Mouse (Mus musculus): ENCODE results near the gene Plekhh2.

Plekhh2 gene

DNA sequence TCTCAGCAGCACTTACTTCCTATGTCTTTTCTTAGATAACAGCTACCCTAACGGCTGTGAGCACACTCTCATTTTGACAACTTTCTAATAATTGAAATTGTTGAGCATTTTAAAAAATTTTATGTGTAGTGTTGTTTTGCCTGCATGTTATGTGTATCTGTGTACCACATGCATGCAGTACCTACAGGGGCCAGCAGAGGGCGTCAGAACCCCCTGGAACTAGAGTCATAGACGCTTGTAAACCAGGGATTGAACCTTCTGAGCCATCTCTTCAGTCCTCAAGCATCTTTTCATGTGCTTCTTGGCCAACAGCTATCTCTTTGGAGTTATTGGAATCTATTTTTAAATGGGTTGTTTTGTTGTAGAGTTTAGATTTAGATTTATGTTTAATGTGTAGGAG, 130.2 kb downstream of the Plekhh2 start:
- DNase-seq (ENCODE audit: low read depth, low spot score): peak; percentile 61

DNA sequence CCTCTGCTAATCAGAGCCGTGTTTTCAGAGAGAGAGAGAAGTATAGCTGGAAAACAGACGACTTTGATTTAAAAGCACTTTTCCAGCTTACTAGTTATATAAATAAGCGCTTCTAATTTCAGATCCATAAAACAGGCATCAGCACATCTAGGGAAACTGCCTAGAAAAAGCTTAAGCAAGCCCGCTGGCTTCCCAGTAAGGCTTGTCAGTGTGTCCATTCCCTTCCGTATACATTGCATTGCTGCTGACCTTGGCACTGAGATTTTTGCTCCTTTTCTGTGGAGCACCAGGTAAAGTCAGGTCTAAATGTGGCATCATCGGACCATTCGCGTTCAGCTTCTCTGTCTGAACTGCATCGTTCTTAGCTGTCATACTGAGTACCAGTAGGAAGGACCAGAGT, 130.6 kb downstream of the Plekhh2 start:
- DNase-seq (ENCODE audit: low read depth, low spot score): no peak

DNA sequence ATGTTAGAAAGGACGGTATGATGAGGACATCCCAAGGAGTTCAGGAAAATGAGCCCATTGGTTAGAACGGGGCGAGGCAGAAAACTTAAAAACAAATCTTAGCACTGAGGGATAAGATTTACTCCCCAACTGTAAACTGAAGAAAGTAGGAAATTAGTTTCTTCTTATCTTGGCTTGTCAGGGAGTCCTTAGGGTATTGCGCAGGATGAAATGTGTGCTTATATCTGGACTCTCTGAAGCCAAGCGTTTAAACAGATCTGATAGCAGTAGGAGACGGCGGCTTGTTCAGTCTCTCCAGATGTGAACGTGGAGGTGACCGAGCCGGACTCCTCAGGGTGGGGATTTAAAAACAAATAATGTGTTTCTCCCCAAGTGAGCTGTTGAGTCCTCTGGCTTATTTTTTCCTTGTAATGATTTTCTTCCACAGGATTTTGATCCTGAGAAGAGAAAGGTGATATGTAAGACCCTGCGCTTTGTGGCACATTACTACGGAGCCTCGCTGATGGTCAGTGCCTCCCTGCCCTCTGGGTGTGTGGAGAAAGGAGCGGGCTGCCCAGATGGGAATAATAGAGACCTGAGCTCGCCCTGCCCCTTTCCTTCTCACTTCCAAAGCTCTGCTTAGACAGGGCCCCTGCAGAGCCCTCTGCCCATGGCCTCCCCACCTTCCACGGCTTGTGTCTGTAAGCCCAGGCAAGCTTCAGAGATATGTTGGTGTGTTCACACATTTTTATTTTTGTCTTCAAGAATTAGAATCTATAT, 132.8 kb downstream of the Plekhh2 start:
- no peak for DNase-seq (ENCODE audit: low read depth, low spot score)

DNA sequence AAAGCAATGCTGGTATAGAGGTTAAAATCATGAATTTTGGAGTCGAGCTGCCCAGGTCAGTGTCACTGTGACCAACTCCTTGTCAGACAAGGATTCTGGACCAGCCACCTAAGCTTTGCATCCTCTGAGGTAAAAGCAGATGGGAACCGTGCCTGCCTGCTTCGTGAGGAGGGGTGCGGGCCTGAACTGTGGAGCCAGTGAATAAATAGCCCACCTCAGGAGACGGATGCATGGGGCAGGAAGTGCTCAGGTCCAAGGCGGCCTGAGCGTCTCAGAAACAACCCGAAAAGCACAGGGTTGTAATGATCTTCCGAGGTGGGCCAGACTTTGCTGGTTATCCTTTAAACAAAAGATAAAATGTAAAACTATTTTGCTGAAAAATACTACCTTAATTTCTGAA, 133.4 kb downstream of the Plekhh2 start:
- DNase-seq (ENCODE audit: low read depth, low spot score): no peak

DNA sequence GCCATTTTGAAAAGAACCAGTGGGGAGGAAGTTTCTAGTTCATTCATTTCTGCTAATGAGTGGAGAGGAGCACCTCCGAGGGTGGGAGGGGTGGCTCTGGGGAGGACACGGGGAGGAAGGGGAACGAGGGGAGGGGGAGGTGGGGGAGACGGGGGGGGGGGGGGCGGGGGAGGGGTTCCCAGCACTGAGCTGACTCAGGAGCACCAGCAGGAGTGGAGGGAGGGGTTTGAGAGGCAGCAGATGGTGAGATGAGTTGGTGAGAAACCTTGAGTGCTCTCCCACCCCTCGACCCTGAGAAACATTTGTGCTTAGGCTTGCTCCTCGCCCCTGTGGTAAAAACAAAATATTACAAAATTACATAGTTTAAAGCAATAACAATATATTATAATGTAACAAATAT, 134.2 kb downstream of the Plekhh2 start:
- DNase-seq (ENCODE audit: low read depth, low spot score): no peak

DNA sequence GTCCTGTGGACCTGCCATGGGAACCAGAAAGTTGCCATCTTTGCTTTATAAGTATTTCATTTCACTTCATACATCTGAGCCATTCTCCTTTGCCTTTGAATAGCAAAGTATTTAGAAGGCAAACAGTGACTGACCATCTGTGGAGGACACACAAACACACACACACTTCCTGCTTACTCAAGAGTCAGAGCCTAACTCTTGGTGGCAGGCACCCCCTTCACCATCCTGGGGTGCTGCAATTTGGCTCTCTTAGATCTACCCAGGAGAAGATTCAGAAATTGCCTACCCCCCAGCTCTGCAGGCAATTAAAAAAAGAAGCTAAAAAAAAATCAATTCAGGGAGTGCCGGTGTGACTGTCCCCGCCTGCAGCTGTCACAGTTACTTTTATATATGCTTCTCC, 134.8 kb downstream of the Plekhh2 start:
- no peak for DNase-seq (ENCODE audit: low read depth, low spot score)

DNA sequence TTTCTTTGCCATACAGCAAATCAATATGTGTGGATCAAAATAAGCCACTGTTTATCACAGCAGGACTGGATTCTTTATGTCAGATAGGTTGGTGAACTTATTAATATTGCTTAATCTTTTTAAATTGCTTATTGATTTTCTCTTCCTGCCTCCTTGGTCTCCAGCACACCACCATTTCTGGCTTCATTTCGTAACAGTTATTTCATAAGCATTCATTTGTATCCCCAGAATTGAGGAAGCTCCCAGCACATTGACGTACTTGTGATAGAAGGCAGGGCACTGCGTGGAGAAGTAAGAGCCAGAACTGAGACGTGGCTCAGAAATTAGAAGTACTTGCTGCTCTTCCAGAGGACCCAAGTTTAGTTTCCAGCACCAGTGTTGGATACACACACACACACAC, 135.9 kb downstream of the Plekhh2 start:
- DNase-seq (ENCODE audit: low read depth, low spot score): no peak

DNA sequence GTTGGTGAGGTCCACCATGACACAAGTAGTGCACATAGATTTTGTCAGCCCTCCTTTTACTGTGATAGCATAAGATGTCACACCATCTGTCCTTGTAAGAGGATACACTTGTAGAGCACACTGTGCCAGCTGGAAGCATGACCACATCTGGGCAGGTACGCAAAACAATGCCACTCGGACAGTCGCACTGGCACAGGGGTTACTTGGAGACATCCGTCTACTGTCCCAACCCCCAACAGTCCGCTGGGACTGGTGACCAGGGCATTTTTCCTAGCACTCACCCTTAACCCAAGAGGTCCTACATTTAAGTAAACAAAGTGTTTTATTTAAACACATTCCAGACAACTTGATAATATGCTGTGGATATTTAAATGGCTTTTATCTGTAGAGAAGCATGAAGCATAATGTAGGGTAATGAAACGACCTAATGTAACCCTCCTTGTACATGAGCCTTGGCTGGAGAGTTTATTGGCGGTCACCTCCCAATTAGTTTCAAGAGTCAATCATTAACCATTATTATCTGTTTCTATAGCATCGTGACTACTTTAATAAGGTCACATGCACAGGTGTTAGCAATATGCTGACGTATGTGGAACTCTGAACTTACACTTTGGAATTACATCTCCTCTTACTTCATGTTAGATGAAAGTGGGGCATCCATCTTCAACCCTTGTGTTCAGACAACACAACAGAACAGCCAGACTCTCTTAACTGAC, 138.8 kb downstream of the Plekhh2 start:
- DNase-seq (ENCODE audit: low read depth, low spot score): no peak

DNA sequence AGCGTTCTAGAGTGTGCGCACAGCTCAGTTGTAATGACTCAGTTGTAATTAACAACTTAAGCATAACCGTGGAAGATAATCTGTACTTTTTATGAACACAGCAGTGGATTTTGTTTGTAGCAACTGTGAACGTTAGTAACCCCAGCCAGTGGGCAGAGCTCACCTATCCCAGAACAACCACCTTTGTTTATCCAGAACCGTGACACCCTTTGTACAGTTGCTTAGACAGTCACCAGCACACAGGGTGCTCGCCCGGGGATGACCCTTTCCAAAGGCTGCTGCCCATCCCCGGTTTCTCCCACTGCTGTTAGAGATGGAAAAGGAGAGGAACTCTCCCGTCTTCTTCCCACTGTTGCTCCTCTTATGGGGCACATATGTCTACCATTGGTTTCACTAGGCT, 141.8 kb downstream of the Plekhh2 start:
- DNase-seq (ENCODE audit: low read depth, low spot score): no peak

DNA sequence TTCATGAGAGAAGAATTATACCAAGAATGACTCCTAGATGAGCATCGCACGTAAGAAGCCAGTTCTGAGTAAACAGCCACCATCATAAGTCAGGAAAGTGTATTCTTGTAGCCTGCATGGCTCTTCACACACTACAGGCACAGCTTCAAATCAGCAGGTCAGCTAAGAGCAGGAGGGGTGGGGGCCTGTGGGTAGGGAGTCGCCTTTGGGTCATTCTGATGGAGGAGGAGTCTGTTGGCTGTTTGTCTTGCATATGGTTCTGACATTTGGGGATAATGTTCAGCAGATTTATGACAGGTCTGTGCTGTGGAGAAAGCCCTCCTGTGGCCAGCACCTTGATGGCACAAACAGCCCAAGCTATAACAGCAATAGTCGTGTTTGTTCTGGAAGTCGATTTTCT, 144.5 kb downstream of the Plekhh2 start:
- no peak for DNase-seq (ENCODE audit: low read depth, low spot score)

DNA sequence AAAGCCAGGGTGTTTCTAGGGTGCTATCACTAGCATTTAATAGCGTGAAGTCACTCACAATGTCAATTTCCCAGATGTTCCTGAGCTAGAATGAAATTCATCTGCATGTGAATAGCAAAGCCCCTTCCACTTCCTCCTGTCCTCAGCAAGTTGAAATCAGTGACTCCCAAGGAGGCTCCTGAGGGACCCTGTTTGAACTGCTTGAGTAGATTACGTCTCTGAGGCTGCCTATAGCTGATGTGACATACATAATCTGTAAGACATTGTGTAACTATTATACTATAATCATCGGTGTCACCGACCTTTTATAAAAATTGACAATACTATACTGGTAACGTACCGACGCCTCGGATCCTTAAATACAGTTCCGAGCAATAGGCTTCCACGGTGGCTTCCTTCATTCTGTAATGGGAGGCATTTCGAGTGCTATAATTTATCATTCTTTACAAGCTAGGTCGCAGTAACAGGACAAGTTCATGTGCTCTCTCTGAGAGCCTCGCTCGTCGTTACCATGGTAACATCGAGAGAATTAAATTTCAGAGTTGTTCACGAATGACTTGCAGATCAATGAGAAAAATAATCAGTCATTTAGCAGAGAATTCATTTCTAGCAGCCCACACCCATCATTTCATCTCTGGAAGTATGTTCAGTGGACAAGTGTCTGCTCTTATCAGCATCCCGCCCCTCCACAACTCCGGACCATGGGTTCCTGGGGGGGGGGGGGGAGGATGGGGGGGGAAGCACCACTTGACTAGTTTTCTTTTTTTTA, 145.1 kb downstream of the Plekhh2 start:
- DNase-seq (ENCODE audit: low read depth, low spot score): no peak

DNA sequence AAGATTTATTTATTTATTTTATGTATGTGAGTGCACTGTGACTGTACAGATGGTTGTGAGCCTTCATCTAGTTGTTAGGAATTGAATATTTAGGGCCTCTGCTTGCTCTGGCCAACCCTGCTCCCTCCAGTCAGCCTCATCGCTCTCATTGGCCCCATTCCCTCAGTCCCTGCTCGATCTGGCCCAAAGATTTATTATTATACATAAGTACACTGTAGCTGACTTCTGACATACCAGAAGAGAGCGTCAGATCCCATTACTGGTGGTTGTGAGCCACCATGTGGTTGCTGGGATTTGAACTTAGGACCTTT, 145.7 kb downstream of the Plekhh2 start:
- DNase-seq (ENCODE audit: low read depth, low spot score): no peak

DNA sequence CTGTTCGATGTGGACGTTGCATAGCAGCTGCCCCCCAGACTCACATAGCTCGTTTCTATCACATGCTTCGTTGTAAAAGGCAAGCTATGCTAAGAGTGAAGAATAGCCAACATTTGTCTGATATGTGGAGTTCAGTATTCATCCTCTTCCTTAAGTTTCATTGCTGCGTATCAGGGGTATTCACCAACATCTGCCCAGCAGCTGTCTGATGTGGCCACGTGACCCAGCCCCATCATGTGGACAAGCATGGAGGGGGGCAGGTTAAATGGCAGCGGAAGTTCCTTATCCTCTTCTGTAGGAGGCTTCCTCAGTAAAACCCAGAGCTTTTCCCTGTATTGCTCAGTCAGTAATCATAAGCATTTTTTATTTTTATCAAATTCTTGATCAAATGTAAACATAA, 146.1 kb downstream of the Plekhh2 start:
- no peak for DNase-seq (ENCODE audit: low read depth, low spot score)

DNA sequence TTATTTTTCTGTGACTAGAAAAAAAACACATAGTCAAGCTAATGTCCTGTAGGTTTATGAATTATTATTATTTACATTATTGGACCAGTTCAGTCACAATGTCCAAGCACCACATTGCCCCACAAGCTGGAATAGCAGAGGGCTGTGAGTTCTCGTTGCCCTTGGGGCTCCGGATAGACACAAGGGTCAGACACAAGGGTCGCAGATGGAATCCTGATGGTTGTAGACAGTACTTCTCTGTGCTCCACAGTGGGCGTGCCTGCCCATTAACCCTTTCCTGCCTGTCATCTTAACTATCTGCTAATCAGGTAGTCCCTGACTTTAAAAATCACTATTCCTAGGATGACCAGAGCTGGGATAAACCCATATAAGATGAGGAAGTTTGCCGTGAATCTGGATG, 146.5 kb downstream of the Plekhh2 start:
- DNase-seq (ENCODE audit: low read depth, low spot score): no peak

DNA sequence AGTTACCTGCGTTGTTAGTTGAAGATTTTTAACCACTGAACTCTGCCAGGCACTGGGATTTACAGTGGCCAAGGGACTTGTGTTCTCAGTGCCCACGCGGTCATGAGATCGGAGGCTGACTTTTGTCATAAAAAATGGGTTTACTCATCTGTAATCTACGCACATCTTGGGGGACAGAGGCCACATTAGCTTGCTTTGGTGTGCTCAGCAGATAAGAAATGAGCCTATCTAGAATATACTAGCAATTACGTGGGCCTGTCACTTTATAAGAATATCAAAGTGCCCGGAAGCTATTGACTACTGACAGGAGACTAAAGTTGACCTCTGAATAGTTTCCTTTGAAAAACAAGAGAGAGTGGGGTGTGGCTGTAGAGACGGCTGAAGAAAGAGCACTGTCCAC, 147.3 kb downstream of the Plekhh2 start:
- DNase-seq (ENCODE audit: low read depth, low spot score): no peak

DNA sequence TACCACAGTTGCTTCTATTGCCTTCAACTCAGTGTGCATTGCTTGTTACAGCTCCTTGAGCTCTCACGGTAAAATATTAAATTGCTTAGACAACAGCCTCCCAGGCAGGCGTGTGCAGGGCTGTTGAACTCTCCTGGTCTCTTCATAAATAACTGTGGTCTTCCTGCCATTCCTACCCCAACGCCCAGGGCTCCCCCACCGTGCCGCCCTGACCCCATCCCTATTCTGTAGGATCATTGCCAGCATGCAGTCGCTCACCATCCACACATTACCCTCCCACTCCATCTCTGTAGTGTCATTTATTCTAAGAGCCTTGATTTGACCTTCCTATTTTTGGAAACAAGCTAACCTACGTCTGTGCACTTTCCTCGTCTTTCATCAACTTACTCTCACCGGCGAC, 153.4 kb downstream of the Plekhh2 start:
- no peak for DNase-seq (ENCODE audit: low read depth, low spot score)

DNA sequence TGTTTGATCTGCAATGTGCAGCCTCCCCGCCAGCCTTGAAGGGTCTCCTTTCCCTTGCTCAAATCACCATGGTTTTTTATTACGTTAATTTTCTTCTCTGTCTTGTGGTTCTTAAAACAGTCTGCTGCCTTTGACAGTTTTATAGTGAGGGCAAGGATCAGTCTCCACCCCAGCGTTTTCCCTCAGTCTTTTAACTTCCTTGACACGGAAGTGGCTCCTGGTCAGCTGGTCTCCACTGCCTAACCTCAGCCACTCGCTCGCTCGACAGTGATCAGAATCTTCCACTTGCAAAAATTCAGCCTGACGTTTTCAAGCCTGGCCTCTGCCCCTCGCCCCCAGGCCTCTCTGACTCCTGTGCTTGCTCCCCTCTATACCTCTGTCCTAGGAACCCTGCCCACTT, 154.0 kb downstream of the Plekhh2 start:
- DNase-seq (ENCODE audit: low read depth, low spot score): no peak

DNA sequence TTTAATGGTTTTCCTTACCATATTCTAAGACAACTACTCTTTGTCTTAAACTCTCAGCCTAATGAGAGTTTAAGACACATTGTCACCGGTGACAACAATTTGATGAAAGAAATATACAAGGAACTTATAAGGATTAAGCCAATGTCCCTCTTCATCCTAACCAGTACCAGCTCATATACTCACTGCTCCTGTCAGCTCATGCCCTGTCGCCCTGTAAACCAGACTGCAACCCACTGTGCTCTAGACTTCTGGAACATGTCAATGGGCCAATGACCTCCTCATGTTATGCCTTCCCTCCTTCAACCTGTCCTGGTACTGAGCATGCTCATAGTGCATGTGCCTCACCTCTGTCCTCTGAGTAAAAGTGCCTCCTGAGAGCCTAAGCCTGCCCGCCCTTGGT, 156.2 kb downstream of the Plekhh2 start:
- no peak for DNase-seq (ENCODE audit: low read depth, low spot score)

Data from ES-CJ7 (cell line).